Mouse (Mus musculus): ENCODE results near the gene Srrm3. TPM values are rescaled to one million over a fixed set of nuclear protein-coding genes. Genes with fewer than 3 reads are reported as not detected.
A peak's percentile ranks its signal among the peaks of the same experiment; 100 is the strongest.

The Srrm3 gene
- total and polyA plus RNA-seq, 2 experiments: not detected

DNA sequence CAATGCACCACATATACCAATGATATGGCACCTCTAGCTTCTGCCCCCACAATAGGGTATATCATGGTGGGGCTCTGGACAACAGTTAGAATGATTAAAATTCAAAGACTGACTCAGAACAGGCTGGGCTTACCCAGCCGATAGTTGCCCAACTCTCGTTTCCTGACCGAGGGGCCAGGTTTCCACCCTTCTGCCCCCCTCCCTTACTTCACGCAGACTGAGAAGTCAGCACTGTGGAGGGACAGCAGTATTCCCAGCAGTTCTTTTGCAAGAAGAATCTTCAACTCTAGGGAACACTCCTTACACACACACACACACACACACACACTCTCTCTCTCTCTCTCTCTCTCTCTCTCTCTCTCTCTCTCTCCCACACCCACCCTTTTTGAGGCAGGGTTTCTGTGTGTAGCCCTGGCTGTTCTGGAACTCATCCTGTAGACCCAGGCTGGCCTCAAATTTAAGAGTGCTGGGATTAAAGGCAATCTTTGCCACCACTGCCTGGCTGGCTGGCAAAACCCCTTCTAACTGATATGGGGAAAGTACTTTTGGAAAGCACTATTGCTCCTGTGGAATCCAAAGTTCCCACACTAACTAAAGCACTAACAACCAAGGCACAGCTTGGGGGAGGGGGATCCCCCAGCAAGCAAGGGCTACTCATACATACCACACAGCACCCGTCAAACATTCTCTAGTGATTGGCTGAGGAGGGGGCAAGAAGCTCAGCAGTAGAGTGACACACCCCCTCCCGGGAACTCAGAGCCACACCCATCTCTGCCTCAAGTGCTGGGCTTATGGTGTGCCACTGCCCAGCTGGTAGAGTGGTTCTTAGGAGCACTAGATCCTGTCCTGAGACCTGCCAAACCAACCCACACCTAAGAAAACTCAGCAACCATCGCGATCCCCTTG is 98.9 kb downstream of the Srrm3 start:
- TF ChIP-seq POLR2A (IDR thresholded peaks at IDR 0.05; ENCODE audit: extremely low read depth, insufficient read depth, low read length) (no peak), CTCF (IDR thresholded peaks at IDR 0.05; ENCODE audit: low read depth, low read length) (no peak)
- Histone ChIP-seq H3K27me3 (ENCODE audit: control insufficient read depth, insufficient read depth, low read length) (no peaks in the 10 kb centered on the region), H3K9ac (ENCODE audit: low read depth, low read length) (no peak overlapping the region), H3K27ac (replicated peaks; ENCODE audit: insufficient read depth, low read depth, low read length) (no peak overlapping the region), H3K79me2 (ENCODE audit: control insufficient read depth, insufficient read depth, low read length) (no peaks in the 10 kb centered on the region), H3K4me1 (ENCODE audit: control insufficient read depth, insufficient read depth, low read length) (peaks cover 34% of the 10 kb centered on the region), H3K4me3 (ENCODE audit: insufficient read depth, low read depth, low read length) (no peak overlapping the region), H3K36me3 (ENCODE audit: control insufficient read depth, insufficient read depth, low read length) (peaks cover 1% of the 10 kb centered on the region; the same call in 1 of the 2 replicates)
- DNase-seq (ENCODE audit: extremely low read depth, low read depth, low spot score): no peak
- WGBS: 73% methylated on average over 8 of the region's 8 CpGs

DNA sequence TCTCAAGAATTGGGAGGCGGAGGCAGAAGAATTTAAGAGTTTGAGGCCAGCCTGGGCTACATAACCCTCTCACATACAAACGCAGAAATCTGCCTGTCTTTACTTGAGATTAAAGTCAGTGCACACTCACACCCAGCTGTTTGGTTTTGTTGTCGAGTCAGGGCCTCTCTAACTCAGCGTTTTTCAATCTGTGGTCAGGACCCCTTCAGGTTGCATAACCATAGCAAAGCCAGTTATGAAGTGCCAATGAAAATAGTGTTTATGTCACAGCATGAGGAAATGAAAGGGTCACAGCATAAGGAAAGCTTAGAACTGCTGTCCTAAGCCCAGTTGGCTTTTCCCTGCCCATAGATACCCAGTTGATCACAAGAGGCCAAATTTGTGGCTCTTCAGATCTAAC is 100.2 kb downstream of the Srrm3 start:
- Histone ChIP-seq H3K36me3 (ENCODE audit: control insufficient read depth, insufficient read depth, low read length) (peaks cover 5% of the 10 kb centered on the region; the same call in 1 of the 2 replicates), H3K4me1 (ENCODE audit: control insufficient read depth, insufficient read depth, low read length) (peaks cover 36% of the 10 kb centered on the region), H3K9ac (ENCODE audit: low read depth, low read length) (peak overlapping the region; percentile 42; the same call in 1 of the 2 replicates), H3K79me2 (ENCODE audit: control insufficient read depth, insufficient read depth, low read length) (peaks cover 8% of the 10 kb centered on the region; the same call in 1 of the 2 replicates), H3K4me3 (ENCODE audit: insufficient read depth, low read depth, low read length) (no peak overlapping the region), H3K27ac (replicated peaks; ENCODE audit: insufficient read depth, low read depth, low read length) (peak overlapping the region; percentile 95), H3K27me3 (ENCODE audit: control insufficient read depth, insufficient read depth, low read length) (no peaks in the 10 kb centered on the region)
- TF ChIP-seq CTCF (IDR thresholded peaks at IDR 0.05; ENCODE audit: low read depth, low read length): no peak
- no peak for TF ChIP-seq POLR2A (IDR thresholded peaks at IDR 0.05; ENCODE audit: extremely low read depth, insufficient read depth, low read length)
- DNase-seq (ENCODE audit: extremely low read depth, low read depth, low spot score): no peak
- 40% methylated on average over 4 of the region's 4 CpGs for WGBS

GRCm38 (mm10) chr5:135907256-135907655 is 100.6 kb downstream of the Srrm3 start:
- DNase-seq (ENCODE audit: extremely low read depth, low read depth, low spot score): peak; percentile 96
- 22% methylated on average over 13 of the region's 13 CpGs for WGBS
- Histone ChIP-seq H3K27ac (replicated peaks; ENCODE audit: insufficient read depth, low read depth, low read length) (peak overlapping the region; percentile 95), H3K4me1 (ENCODE audit: control insufficient read depth, insufficient read depth, low read length) (peaks cover 36% of the 10 kb centered on the region), H3K36me3 (ENCODE audit: control insufficient read depth, insufficient read depth, low read length) (peaks cover 5% of the 10 kb centered on the region; the same call in 1 of the 2 replicates), H3K9ac (ENCODE audit: low read depth, low read length) (peak overlapping the region; percentile 42; the same call in 1 of the 2 replicates), H3K4me3 (ENCODE audit: insufficient read depth, low read depth, low read length) (no peak overlapping the region), H3K79me2 (ENCODE audit: control insufficient read depth, insufficient read depth, low read length) (peaks cover 8% of the 10 kb centered on the region; the same call in 1 of the 2 replicates), H3K27me3 (ENCODE audit: control insufficient read depth, insufficient read depth, low read length) (no peaks in the 10 kb centered on the region)
- TF ChIP-seq POLR2A (IDR thresholded peaks at IDR 0.05; ENCODE audit: extremely low read depth, insufficient read depth, low read length) (0 out of 2 replicates have a peak, but pooled peaks have one; percentile 32), CTCF (IDR thresholded peaks at IDR 0.05; ENCODE audit: low read depth, low read length) (no peak)

DNA sequence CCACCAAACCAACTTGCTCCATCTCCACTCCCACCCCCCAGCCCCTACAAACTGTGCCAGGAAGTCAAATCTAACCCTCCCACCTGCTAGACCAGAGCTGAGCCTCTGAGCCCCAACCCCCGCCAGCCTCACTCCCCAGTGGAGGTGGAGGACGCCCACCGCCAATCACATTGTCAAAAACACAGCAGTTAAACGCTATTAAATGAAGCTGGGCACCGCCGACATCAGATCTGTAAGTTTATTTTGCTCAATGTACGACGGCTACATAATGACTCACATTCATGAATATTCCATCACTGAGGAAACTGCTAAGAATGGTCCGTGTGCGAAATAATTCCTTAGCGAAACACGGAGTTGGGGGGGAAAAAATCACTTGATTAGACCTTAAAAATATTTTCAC is 101.5 kb downstream of the Srrm3 start:
- Histone ChIP-seq H3K79me2 (ENCODE audit: control insufficient read depth, insufficient read depth, low read length) (peaks cover 8% of the 10 kb centered on the region; the same call in 1 of the 2 replicates), H3K27me3 (ENCODE audit: control insufficient read depth, insufficient read depth, low read length) (no peaks in the 10 kb centered on the region), H3K4me3 (ENCODE audit: insufficient read depth, low read depth, low read length) (no peak overlapping the region), H3K4me1 (ENCODE audit: control insufficient read depth, insufficient read depth, low read length) (peaks cover 38% of the 10 kb centered on the region), H3K9ac (ENCODE audit: low read depth, low read length) (no peak overlapping the region), H3K36me3 (ENCODE audit: control insufficient read depth, insufficient read depth, low read length) (peaks cover 5% of the 10 kb centered on the region; the same call in 1 of the 2 replicates), H3K27ac (replicated peaks; ENCODE audit: insufficient read depth, low read depth, low read length) (peak overlapping the region; percentile 95)
- no peak for DNase-seq (ENCODE audit: extremely low read depth, low read depth, low spot score)
- WGBS: 81% methylated on average over 12 of the region's 12 CpGs
- no peak for TF ChIP-seq POLR2A (IDR thresholded peaks at IDR 0.05; ENCODE audit: extremely low read depth, insufficient read depth, low read length)
- no peak for TF ChIP-seq CTCF (IDR thresholded peaks at IDR 0.05; ENCODE audit: low read depth, low read length)

DNA sequence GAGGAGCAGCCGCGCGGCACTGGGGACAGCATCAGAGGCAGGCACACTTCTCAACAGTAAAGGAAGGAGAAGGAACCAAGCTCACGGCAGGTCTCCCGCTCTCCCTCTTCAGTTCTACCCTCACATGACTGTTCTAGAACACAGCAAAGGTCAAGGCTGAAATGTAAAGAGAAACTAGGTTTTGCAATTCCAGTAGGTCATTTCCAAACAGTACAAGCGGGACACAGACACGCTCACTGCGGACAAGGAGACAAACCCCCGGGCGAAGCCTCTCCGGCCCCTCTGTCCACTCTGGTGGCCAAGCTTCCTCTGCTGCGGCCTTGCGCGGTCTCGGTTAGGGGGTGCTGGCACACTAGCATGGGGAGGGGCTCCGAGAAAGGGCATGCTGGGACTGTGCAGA is 102.3 kb downstream of the Srrm3 start:
- H3K27me3 ChIP-seq (ENCODE audit: control insufficient read depth, insufficient read depth, low read length): no peaks in the 10 kb centered on the region
- peak; percentile 61 for DNase-seq (ENCODE audit: extremely low read depth, low read depth, low spot score)
- peak overlapping the region; percentile 81 for H3K27ac ChIP-seq (replicated peaks; ENCODE audit: insufficient read depth, low read depth, low read length)
- peaks cover 40% of the 10 kb centered on the region for H3K4me1 ChIP-seq (ENCODE audit: control insufficient read depth, insufficient read depth, low read length)
- peaks cover 5% of the 10 kb centered on the region; the same call in 1 of the 2 replicates for H3K36me3 ChIP-seq (ENCODE audit: control insufficient read depth, insufficient read depth, low read length)
- WGBS: 50% methylated on average over 16 of the region's 16 CpGs
- TF ChIP-seq CTCF (IDR thresholded peaks at IDR 0.05; ENCODE audit: low read depth, low read length): no peak
- TF ChIP-seq POLR2A (IDR thresholded peaks at IDR 0.05; ENCODE audit: extremely low read depth, insufficient read depth, low read length): no peak
- H3K4me3 ChIP-seq (ENCODE audit: insufficient read depth, low read depth, low read length): no peak overlapping the region
- peak overlapping the region; percentile 39 for H3K9ac ChIP-seq (ENCODE audit: low read depth, low read length)
- H3K79me2 ChIP-seq (ENCODE audit: control insufficient read depth, insufficient read depth, low read length): peaks cover 8% of the 10 kb centered on the region; the same call in 1 of the 2 replicates
